Mouse (Mus musculus): Measurements from ENCODE around the gene Gm2a. TPM values are rescaled to one million over a fixed set of nuclear protein-coding genes. Genes with fewer than 3 reads are reported as not detected.

Gene Gm2a
- total and polyA plus RNA-seq, 3 experiments, result 0.19 to 0.52 TPM; not detected in 1

DNA sequence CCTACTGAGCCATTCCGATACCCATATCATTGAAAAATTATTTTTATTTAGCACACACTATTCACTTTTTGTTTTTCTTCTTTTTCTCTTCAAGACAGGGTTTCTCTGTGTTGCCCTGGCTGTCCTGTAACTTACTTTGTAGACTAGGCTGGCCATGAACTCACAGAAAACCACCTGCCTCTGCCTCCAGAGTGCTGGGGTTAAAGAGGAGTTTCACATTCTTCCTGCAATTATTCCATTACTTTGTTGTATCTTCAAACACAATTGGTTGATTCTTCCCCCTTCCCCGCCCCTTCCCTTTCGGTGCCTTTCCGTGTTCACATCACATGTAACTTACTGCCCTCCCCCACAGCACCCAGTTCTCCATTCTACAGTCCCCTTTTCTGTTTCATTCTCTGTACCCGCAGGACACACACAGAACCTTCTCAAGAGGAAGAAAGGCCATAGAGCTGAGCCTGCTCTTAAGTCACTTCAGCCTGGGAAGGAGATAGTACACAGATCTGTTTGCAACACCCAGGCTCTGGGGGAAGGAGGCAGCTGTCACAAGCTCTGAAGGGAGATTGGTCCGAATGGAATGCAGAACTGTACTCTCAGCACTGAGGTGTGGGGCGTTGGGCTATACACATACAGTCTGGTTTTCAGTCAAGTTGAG is 15.4 kb downstream of the Gm2a start:
- Histone ChIP-seq H3K27ac (ENCODE audit: control insufficient read depth, low read depth, low read length) (peak overlapping the region; percentile 95), H3K9me3 (replicated peaks; ENCODE audit: insufficient read depth, low read length) (no peaks in the 10 kb centered on the region), H3K9ac (ENCODE audit: control insufficient read depth, low read depth, low read length, poor library complexity, severe bottlenecking) (peak overlapping the region; percentile 80), H3K27me3 (ENCODE audit: control insufficient read depth in 1 of 2, insufficient read depth in 2 of 2, low read length in 2 of 2) (no peaks in the 10 kb centered on the region), H3K79me2 (ENCODE audit: control insufficient read depth, insufficient read depth, low read length, poor library complexity) (no peaks in the 10 kb centered on the region; the same call in 1 of the 2 replicates), H3K36me3 (ENCODE audit: control insufficient read depth in 1 of 2, insufficient read depth in 2 of 2, low read length in 2 of 2) (peaks cover 0 to 17% of the 10 kb centered on the region in 2 experiments; a peak in 2 of 4 replicates), H3K4me3 (ENCODE audit: control insufficient read depth in 1 of 2, insufficient read depth in 1 of 2, low read depth in 2 of 2, low read length in 2 of 2) (peak overlapping the region; percentile 68 to 78), H3K4me1 (ENCODE audit: control insufficient read depth in 1 of 2, insufficient read depth in 2 of 2, low read length in 2 of 2) (peaks cover 14 to 21% of the 10 kb centered on the region in 2 experiments)
- peak; percentile 96 for DNase-seq (ENCODE audit: low read depth, low spot score)
- TF ChIP-seq GATA1 (IDR thresholded peaks at IDR 0.05; ENCODE audit: low read depth, low read length) (no peak), CHD2 (IDR thresholded peaks at IDR 0.05; ENCODE audit: low read length) (peak; percentile 77), CTCF (IDR thresholded peaks at IDR 0.05 in 2 of 3, conservative IDR thresholded peaks at IDR 0.05 in 1 of 3; ENCODE audit: control insufficient read depth in 1 of 3, insufficient read depth in 1 of 3, low read depth in 2 of 3, low read length in 3 of 3, poor library complexity in 1 of 3, severe bottlenecking in 1 of 3) (no peak), RAD21 (IDR thresholded peaks at IDR 0.05; ENCODE audit: low read depth, low read length) (no peak), ZC3H11A (IDR thresholded peaks at IDR 0.05; ENCODE audit: low read depth, low read length) (0 out of 2 replicates have a peak, but pooled peaks have one; percentile 9), ETS1 (IDR thresholded peaks at IDR 0.05; ENCODE audit: low read depth, low read length) (peak; percentile 65), ZMIZ1 (IDR thresholded peaks at IDR 0.05; ENCODE audit: low read depth, low read length) (peak; percentile 88), POLR2AphosphoS2 (IDR thresholded peaks at IDR 0.05; ENCODE audit: low read length) (peak; percentile 82), NELFE (IDR thresholded peaks at IDR 0.05; ENCODE audit: low read depth, low read length) (peak; percentile 87), TAL1 (IDR thresholded peaks at IDR 0.05; ENCODE audit: low read length) (no peak), MXI1 (IDR thresholded peaks at IDR 0.05; ENCODE audit: low read depth, low read length) (peak; percentile 83), TBP (IDR thresholded peaks at IDR 0.05; ENCODE audit: low read depth, low read length) (peak; percentile 83), MEF2A (IDR thresholded peaks at IDR 0.05; ENCODE audit: extremely low read depth, insufficient replicate concordance, low read depth, low read length, poor library complexity, severe bottlenecking) (0 out of 2 replicates have a peak, but pooled peaks have one; percentile 14), MAFK (IDR thresholded peaks at IDR 0.05; ENCODE audit: borderline replicate concordance, low read depth, low read length) (no peak), POLR2A (IDR thresholded peaks at IDR 0.05; ENCODE audit: control insufficient read depth in 1 of 2, insufficient read depth in 1 of 2, low read depth in 1 of 2, low read length in 2 of 2, poor library complexity in 1 of 2) (peak in 1 of 2 experiments; percentile 86; a peak in 2 of 4 replicates), USF1 (IDR thresholded peaks at IDR 0.05; ENCODE audit: low read depth, low read length) (peak; percentile 66; the same call in 1 of the 2 replicates), ELF1 (IDR thresholded peaks at IDR 0.05; ENCODE audit: low read depth, low read length) (peak; percentile 85), TCF12 (IDR thresholded peaks at IDR 0.05; ENCODE audit: low read depth, low read length) (peak; percentile 60; the same call in 1 of the 2 replicates), USF2 (IDR thresholded peaks at IDR 0.05; ENCODE audit: borderline replicate concordance in 1 of 2, insufficient read depth in 1 of 2, low read depth in 1 of 2, low read length in 2 of 2) (peak in 1 of 2 experiments; percentile 15; a peak in 1 of 4 replicates), ZKSCAN1 (IDR thresholded peaks at IDR 0.05; ENCODE audit: low read depth, low read length) (no peak), MAX (IDR thresholded peaks at IDR 0.05; ENCODE audit: low read length) (peak; percentile 77), NRF1 (IDR thresholded peaks at IDR 0.05; ENCODE audit: insufficient read depth, low read depth, low read length, poor library complexity, severe bottlenecking) (no peak), HCFC1 (IDR thresholded peaks at IDR 0.05; ENCODE audit: low read depth, low read length) (peak; percentile 71), MYC (IDR thresholded peaks at IDR 0.05; ENCODE audit: low read depth, low read length) (peak; percentile 87), RCOR1 (IDR thresholded peaks at IDR 0.05; ENCODE audit: low read depth, low read length) (peak; percentile 53), CHD1 (IDR thresholded peaks at IDR 0.05; ENCODE audit: low read depth, low read length) (0 out of 2 replicates have a peak, but pooled peaks have one; percentile 81), POLR2AphosphoS5 (IDR thresholded peaks at IDR 0.05; ENCODE audit: borderline replicate concordance, low read depth, low read length) (no peak), E2F4 (IDR thresholded peaks at IDR 0.05; ENCODE audit: borderline replicate concordance, low read depth, low read length) (no peak), KAT2A (conservative IDR thresholded peaks at IDR 0.05; ENCODE audit: low read depth, low read length) (no peak), GABPA (IDR thresholded peaks at IDR 0.05; ENCODE audit: low read depth, low read length) (no peak; the same call in 1 of the 2 replicates), SIN3A (IDR thresholded peaks at IDR 0.05; ENCODE audit: low read length) (peak; percentile 94), EP300 (IDR thresholded peaks at IDR 0.05; ENCODE audit: low read depth in 1 of 2, low read length in 2 of 2) (peak in 1 of 2 experiments; percentile 44; a peak in 1 of 4 replicates), SMC3 (IDR thresholded peaks at IDR 0.05; ENCODE audit: low read depth, low read length) (no peak), BHLHE40 (IDR thresholded peaks at IDR 0.05; ENCODE audit: borderline replicate concordance, low read depth, low read length) (no peak; the same call in 1 of the 2 replicates), MAZ (IDR thresholded peaks at IDR 0.05; ENCODE audit: low read depth, low read length) (peak; percentile 65; the same call in 1 of the 2 replicates), JUND (IDR thresholded peaks at IDR 0.05; ENCODE audit: low read depth, low read length) (no peak)
